Mouse (Mus musculus) midbrain, embryonic 15.5 days (tissue): ENCODE data around the gene Pnkd. TPM values are rescaled to one million over a fixed set of nuclear protein-coding genes. Genes with fewer than 3 reads are reported as not detected.
A peak's percentile ranks its signal among the peaks of the same experiment; 100 is the strongest.

Experiments used
- ATAC-seq: fragments of 200-750 bp; cut with Nextera tagmentation; replicated peaks from 2 replicates; pipeline ENCODE4 v1.8.0; 2017; ENCODE audit warnings: moderate TSS enrichment
- H3K27ac ChIP-seq: fragments of 300-500 bp; sonication (generic); 2 replicates; pipeline ENCODE4 v1.5.1; 2015; ENCODE audit warnings: mild to moderate bottlenecking, inconsistent platforms
- H3K27me3 ChIP-seq: fragments of 300-500 bp; sonication (generic); replicated peaks from 2 replicates; pipeline ENCODE4 v1.6.1; 2015; ENCODE audit warnings: inconsistent platforms
- H3K36me3 ChIP-seq: fragments of 300-500 bp; sonication (generic); replicated peaks from 2 replicates; pipeline ENCODE4 v1.6.1; 2015; ENCODE audit warnings: inconsistent platforms
- H3K4me1 ChIP-seq: fragments of 300-500 bp; sonication (generic); 2 replicates; pipeline ENCODE4 v1.6.1; 2015; ENCODE audit warnings: inconsistent platforms
- H3K4me2 ChIP-seq: fragments of 300-500 bp; sonication (generic); 2 replicates; pipeline ENCODE4 v1.6.1; 2015; ENCODE audit warnings: inconsistent platforms, mild to moderate bottlenecking, moderate library complexity
- H3K4me3 ChIP-seq: fragments of 300-500 bp; sonication (generic); 2 replicates; pipeline ENCODE4 v1.5.1; 2015; ENCODE audit warnings: mild to moderate bottlenecking, inconsistent platforms
- H3K9ac ChIP-seq: fragments of 300-500 bp; sonication (generic); 2 replicates; pipeline ENCODE4 v1.6.1; 2015; ENCODE audit warnings: mild to moderate bottlenecking, inconsistent platforms
- H3K9me3 ChIP-seq: fragments of 300-500 bp; sonication (generic); 2 replicates; pipeline ENCODE4 v1.6.1; 2016; ENCODE audit warnings: inconsistent platforms
- WGBS: fragments of 180-500 bp; shearing (Covaris S2); methylation state at CpG from one replicate; pipeline ENCODE4 v1.1.7; 2015; ENCODE audit warnings: mixed read lengths; 5-methylcytosine and 5-hydroxymethylcytosine counted together
- polyA plus RNA-seq: library from polyadenylated mRNA; unstranded; fragments of >200 nt; fragmentation: Nextera tagmentation; extraction: Ambion mirVana; gene quantifications from 2 replicates; pipeline ENCODE4 v1.2.1, GENCODE M21; 2015

Pnkd gene
- polyA plus RNA-seq, 1 experiment from 2014 or later = 117 TPM

DNA sequence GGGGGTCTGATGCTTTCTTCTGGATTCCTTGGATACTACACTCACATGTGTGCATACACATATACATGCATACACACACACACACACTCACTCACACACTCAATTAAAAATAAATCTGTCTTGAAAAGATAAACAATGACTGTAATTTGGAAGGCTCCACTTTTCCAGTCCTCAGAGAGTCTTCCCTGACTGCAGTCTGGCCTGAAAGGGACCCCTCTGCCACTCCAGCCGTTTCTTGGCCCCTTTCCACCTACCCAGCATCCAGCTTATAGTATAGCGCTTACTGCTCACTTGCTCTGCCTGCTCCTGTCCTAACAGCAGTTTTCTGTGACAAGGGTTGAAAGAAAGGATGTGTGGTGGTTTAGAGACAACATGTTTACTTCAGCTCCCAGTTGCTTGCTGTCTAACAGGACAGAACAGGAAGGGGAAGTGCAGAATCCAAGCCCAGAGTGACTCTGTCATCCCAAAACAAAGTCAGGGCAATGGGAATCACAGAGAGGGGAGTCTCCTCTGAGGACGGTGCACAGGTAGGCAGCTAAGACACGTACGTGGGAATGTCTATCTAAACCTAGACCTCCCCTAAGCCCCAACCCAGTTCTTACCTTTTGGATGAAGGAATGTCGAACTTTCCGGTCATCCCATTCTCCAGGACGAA is 8.7 kb downstream of the Pnkd start:
- Histone ChIP-seq H3K36me3 (0 out of 2 replicates have a peak, but pooled peaks cover 3% of the 10 kb centered on the region), H3K9ac (no peak overlapping the region)
- ATAC-seq = no peak

DNA sequence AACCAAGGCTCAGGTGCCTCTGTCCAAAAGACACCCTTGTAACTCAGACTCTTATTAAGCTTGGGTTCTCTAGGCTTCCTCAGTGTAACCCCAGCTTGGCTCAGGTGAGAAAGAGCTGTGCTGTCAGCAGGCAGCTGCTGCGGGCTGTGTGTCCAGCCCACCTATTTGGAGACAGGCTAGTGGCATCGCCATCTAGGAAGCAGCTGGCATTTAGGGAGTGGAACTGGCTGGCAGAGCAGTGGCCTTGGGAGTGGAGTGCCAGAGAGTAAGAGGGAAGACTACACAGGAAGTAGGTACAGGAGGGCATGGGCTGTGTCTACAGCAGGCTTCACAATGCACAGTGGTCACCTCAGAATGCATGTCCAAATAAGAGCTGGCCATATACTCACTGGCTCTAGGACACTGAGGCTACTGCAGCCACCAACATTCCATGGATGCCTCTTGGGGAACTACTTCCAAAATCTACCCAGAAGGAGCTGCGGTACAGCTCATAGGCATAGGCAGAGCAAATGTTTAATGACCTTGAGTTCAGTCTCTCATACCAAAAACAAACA is 9.4 kb downstream of the Pnkd start:
- H3K4me1 ChIP-seq = peaks cover 16% of the 10 kb centered on the region
- H3K9me3 ChIP-seq = no peaks in the 10 kb centered on the region
- H3K36me3 ChIP-seq = 0 out of 2 replicates have a peak, but pooled peaks cover 3% of the 10 kb centered on the region
- no peak overlapping the region for H3K4me2 ChIP-seq
- no peak overlapping the region for H3K27ac ChIP-seq
- ATAC-seq = no peak
- no peak overlapping the region for H3K4me3 ChIP-seq
- WGBS = 94% methylated on average over 3 of the region's 3 CpGs
- H3K27me3 ChIP-seq = no peaks in the 10 kb centered on the region
- H3K9ac ChIP-seq = no peak overlapping the region

More for the DNA sequence above, 8.7 kb downstream of the Pnkd start:
- Histone ChIP-seq H3K27ac (no peak overlapping the region), H3K9me3 (no peaks in the 10 kb centered on the region), H3K4me3 (no peak overlapping the region), H3K4me1 (peaks cover 16% of the 10 kb centered on the region), H3K27me3 (no peaks in the 10 kb centered on the region), H3K4me2 (no peak overlapping the region)
- 86% methylated on average over 8 of the region's 8 CpGs for WGBS

DNA sequence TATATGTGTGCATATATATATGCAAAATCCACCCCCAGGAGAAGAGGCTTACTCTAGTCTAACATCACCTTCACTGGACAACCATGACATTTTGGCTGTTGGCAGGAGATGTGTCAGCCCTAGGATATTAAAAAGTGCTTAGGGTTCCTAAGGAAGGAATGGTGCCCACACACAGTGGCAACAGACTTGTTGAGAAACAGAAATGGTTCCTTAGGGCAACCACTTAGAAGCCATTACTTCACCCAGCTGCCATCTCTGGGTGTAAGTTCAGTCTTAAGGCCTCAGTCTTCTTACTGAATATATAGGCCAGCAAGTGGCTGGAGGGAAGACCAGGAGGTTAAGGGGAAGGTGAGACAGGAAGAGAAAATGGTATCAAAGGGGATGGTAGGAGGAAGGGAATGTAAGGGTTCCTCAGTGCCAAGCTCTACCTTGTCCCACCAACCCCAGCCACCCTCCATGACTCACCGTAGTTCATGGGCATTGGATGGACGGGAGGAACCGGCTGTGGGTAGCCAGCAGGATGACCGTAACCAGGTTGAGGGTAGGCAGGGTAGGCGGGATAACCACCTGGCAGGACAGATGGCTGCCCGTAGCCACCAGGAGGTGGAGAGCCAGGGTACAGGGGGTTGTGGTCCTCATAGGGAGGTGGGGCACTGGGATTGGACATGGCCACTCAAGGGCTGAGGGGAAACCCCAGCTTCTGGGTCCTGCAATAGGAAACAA is 10.2 kb downstream of the Pnkd start:
- WGBS = 90% methylated on average over 6 of the region's 6 CpGs
- no peak overlapping the region for H3K9ac ChIP-seq
- H3K9me3 ChIP-seq = no peaks in the 10 kb centered on the region
- peaks cover 16% of the 10 kb centered on the region for H3K4me1 ChIP-seq
- H3K4me2 ChIP-seq = no peak overlapping the region
- 0 out of 2 replicates have a peak, but pooled peaks cover 3% of the 10 kb centered on the region for H3K36me3 ChIP-seq
- peak; percentile 9; the same call in 1 of the 2 replicates for ATAC-seq
- H3K27ac ChIP-seq = peak overlapping the region; percentile 76
- H3K4me3 ChIP-seq = no peak overlapping the region
- H3K27me3 ChIP-seq = no peaks in the 10 kb centered on the region

DNA sequence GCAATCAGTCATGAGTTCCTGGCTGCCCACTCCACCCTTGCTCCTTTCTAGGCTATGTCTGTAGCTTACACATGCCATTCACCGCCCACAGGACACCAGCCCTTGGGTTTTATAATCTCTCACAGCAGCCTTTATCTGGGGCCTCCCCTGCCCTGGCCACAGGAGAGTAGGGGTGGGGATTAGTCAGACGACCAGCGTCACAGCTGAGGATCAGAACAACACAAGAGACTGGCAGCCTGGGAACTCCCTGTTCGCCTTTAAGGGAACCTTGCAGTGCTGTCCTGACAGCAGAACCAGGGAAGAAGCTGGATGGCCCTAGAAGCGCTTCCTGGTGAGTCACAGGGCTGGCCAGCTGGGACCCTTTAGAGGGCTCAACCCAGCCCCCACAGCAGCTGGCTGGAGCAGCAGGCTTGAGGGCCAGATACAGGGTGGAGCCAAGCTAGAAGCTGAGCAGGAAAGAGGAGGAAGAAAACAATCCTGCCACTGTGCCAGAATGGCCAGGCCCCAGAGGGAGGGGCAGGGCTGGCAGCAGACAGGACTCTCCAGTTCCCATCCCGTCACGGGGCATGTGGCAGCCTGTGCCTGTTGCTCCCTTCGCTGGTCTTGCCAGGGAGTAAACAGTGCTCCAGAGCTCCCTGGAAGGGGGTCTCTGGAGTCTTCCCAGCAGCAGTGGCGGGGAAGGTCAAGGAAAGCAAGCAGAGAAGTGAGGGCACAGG is 10.9 kb downstream of the Pnkd start:
- Histone ChIP-seq H3K9me3 (no peaks in the 10 kb centered on the region), H3K4me3 (no peak overlapping the region), H3K4me2 (peak overlapping the region; percentile 10; the same call in 1 of the 2 replicates), H3K9ac (no peak overlapping the region; the same call in 1 of the 2 replicates), H3K27ac (peak overlapping the region; percentile 76), H3K4me1 (peaks cover 16% of the 10 kb centered on the region), H3K27me3 (no peaks in the 10 kb centered on the region), H3K36me3 (0 out of 2 replicates have a peak, but pooled peaks cover 3% of the 10 kb centered on the region)
- peak; percentile 83 for ATAC-seq
- 18% methylated on average over 9 of the region's 9 CpGs for WGBS

- Histone ChIP-seq H3K4me3 (no peak overlapping the region), H3K9ac (no peak overlapping the region), H3K4me2 (no peak overlapping the region), H3K4me1 (peaks cover 16% of the 10 kb centered on the region), H3K36me3 (0 out of 2 replicates have a peak, but pooled peaks cover 3% of the 10 kb centered on the region), H3K27ac (peak overlapping the region; percentile 76), H3K27me3 (no peaks in the 10 kb centered on the region), H3K9me3 (no peaks in the 10 kb centered on the region)
- 72% methylated on average over 6 of the region's 6 CpGs for WGBS
- ATAC-seq = no peak
Observed at GRCm38 (mm10) chr1:74296477-74296876, 11.7 kb downstream of the Pnkd start.

- Histone ChIP-seq H3K9ac (no peak overlapping the region), H3K4me2 (no peak overlapping the region), H3K27ac (no peak overlapping the region), H3K27me3 (no peaks in the 10 kb centered on the region), H3K9me3 (no peaks in the 10 kb centered on the region), H3K4me3 (no peak overlapping the region), H3K4me1 (peaks cover 16% of the 10 kb centered on the region), H3K36me3 (0 out of 2 replicates have a peak, but pooled peaks cover 3% of the 10 kb centered on the region)
- no peak for ATAC-seq
- WGBS = 78% methylated on average over 3 of the region's 3 CpGs
Observed at GRCm38 (mm10) chr1:74297269-74297668, 12.5 kb downstream of the Pnkd start.

DNA sequence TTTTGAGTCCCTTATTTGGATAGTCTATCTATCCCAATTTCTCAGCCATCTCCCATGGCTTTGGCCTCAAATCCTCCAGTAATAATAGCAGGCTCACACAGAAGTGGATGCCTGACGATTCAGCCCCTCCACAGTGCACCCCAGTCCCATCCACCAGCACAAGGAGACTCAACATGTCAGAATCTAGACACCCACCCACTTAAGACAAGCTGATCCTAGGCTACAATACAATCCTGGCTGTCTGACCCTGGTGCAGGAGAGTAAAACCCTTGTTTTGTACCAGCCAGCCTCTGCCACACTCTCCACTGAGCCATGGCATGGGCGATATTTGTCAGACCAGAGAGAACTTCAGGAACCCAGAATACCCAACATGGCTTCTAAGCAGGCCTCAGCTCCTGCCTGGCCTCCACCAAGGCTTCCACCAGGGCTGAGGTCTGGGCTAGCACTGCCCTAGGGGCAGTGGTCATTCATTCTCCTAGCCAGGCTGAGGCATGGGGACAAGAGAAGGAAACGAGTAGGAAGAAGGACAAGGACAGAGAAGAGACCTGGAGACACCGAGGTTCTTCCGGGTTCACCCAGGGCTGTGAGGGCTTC is 13.5 kb downstream of the Pnkd start:
- H3K4me1 ChIP-seq = peaks cover 16% of the 10 kb centered on the region
- no peak for ATAC-seq
- H3K4me3 ChIP-seq = no peak overlapping the region
- no peaks in the 10 kb centered on the region for H3K9me3 ChIP-seq
- no peak overlapping the region for H3K4me2 ChIP-seq
- H3K27me3 ChIP-seq = no peaks in the 10 kb centered on the region
- no peak overlapping the region for H3K9ac ChIP-seq
- 0 out of 2 replicates have a peak, but pooled peaks cover 3% of the 10 kb centered on the region for H3K36me3 ChIP-seq
- WGBS = 90% methylated on average over 5 of the region's 5 CpGs
- H3K27ac ChIP-seq = no peak overlapping the region

- Histone ChIP-seq H3K27me3 (peaks cover 4% of the 10 kb centered on the region), H3K4me1 (peaks cover 23% of the 10 kb centered on the region), H3K9ac (no peak overlapping the region), H3K36me3 (0 out of 2 replicates have a peak, but pooled peaks cover under 1% of the 10 kb centered on the region), H3K4me2 (no peak overlapping the region), H3K9me3 (no peaks in the 10 kb centered on the region), H3K27ac (no peak overlapping the region), H3K4me3 (no peak overlapping the region)
- WGBS = 75% methylated on average over 5 of the region's 5 CpGs
- no peak for ATAC-seq
Observed at GRCm38 (mm10) chr1:74298996-74299395, 14.3 kb downstream of the Pnkd start.

DNA sequence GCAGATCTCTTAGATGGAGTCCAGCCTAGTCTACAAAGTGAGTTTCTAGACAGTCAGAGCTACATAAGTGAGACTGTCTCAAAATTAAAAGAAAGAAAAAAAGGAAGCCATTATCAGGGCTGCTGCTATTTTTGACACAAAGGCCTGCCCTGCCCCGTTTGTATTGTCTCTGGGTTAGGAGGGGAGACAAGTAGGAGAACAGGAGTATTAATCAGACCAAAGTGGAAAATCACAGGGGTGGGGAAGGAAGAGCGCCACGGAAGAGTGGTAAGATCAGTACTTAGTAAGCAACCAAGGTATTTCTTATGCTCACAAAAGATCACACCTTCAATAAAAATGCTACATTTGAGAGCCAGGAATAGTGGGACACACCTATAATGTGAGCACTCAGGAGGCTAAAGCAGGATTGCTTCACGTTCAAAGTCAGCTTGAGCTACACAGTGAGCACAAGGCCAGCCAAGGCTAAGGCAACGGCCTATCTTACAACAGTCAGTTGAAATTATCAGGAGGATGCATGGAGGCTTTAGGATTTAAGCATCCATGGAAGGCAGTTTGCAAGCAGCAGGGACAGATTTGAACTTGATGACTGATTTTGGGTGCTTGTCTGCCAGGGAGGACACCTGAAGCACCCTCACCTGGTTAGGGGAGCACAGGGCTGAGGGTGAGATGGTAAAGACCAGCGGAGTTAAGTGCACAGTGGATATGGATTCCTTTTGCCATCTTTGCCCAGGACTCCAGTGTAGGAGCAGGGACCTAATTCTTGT is 15.8 kb downstream of the Pnkd start:
- H3K4me1 ChIP-seq = peaks cover 19% of the 10 kb centered on the region

DNA sequence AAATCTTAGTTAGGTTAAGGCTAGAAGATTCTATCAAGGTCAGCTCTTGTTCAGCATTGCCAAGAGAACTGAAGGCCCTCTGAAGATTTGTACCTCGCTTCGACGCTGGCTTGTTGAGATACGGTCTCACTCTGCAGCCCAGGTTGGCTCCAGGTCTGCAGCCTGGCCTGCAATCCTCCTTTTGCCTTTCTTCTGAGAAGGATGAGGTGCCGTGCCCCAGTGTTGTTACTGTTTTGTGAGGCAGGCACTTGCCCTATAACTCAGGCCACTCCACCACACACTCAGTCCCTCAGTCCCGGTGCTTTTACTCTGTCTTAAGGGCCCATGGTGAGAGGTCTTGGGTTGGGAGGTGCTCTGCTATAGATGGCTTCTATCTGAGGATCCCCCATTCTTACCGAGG is 17.5 kb downstream of the Pnkd start:
- Histone ChIP-seq H3K4me1 (peaks cover 10% of the 10 kb centered on the region), H3K27me3 (peaks cover 10% of the 10 kb centered on the region), H3K27ac (no peak overlapping the region), H3K4me3 (no peak overlapping the region), H3K4me2 (no peak overlapping the region), H3K9me3 (no peaks in the 10 kb centered on the region), H3K36me3 (no peaks in the 10 kb centered on the region), H3K9ac (no peak overlapping the region)
- no peak for ATAC-seq
- WGBS = 91% methylated on average over 7 of the region's 7 CpGs

More for the DNA sequence above, 15.8 kb downstream of the Pnkd start:
- H3K4me3 ChIP-seq = no peak overlapping the region
- 87% methylated on average over 6 of the region's 6 CpGs for WGBS
- no peak overlapping the region for H3K4me2 ChIP-seq
- H3K27me3 ChIP-seq = peaks cover 10% of the 10 kb centered on the region
- no peak overlapping the region for H3K9ac ChIP-seq
- no peaks in the 10 kb centered on the region for H3K9me3 ChIP-seq
- H3K36me3 ChIP-seq = no peaks in the 10 kb centered on the region
- ATAC-seq = no peak
- no peak overlapping the region for H3K27ac ChIP-seq

DNA sequence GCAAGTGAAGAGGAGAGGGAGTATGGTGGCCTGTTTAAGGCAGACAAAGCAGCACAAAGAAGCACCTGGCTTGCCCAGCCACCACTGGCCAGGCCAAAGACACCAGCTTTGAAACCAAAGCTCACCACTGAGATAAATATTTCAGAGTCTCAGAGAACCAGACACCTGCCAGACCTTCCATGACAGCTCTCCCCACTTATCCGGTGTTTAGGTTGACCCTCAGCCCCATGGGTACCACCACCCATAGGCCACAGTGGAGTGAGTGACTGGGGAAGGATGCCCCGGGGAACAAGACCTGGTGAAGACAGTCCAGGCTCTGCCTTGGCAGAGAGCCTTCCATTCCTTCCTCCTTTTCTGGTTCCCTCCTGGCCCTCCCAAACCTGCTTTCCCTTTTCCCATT is 18.1 kb downstream of the Pnkd start:
- ATAC-seq = no peak
- Histone ChIP-seq H3K27me3 (peaks cover 10% of the 10 kb centered on the region), H3K27ac (no peak overlapping the region), H3K9me3 (no peaks in the 10 kb centered on the region), H3K4me1 (peaks cover 10% of the 10 kb centered on the region), H3K4me3 (no peak overlapping the region), H3K4me2 (no peak overlapping the region), H3K36me3 (no peaks in the 10 kb centered on the region), H3K9ac (no peak overlapping the region)
- 85% methylated on average over 2 of the region's 2 CpGs for WGBS
